Mouse (Mus musculus) gonadal fat pad, adult 2 months (tissue): ENCODE measurements at regions not wholly inside any gene's neighbourhood (a gene's known extent, or its start where the extent isn't known, plus 50 kb on each side); places are given as distances from the start of the nearest gene placed in this dataset.

Experiments
- DNase-seq: peaks from one replicate; pipeline ENCODE4 v3.0.0-alpha.2; 2012; ENCODE audit warnings: low read depth

DNA sequence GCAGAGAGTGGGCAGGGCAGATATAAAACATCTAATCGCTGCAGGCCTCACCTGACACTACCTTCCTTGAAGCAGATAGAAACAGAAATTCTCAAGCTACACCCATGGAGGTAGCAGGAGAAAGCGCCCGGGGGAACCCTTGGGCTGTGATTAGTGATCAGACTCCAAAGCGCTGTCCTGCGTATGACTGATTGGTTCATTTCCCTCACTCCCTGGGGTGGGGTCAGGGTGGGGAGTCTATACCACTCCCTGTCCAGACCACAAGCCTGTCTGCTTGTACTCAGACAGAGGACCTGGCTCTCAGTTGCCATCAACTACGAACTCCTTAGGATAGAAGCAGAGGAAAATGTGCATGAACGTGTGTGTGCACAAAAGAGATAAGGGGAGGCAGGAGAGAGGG, 77.7 kb downstream of the Gm826 start:
- no peak for DNase-seq

DNA sequence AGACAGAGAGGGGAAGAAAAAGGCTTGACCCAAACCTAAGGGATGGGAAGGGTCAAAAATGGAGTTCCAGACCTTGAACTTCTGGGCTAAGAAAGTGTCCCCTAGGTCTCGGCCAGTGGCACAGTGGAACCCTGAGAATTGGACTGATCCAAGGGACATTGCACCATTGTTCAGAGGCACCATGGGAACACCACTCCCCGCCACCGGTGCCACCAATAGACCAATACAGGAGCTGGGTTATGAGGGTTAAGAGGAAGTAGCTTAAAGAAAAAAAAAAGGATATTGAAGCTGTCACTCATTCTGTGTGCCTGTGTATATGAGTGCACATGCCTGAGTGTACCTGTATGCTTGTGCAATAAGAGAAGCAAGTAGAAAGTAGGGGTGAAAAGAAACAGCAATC, 83.7 kb downstream of the Gm826 start:
- DNase-seq: no peak

DNA sequence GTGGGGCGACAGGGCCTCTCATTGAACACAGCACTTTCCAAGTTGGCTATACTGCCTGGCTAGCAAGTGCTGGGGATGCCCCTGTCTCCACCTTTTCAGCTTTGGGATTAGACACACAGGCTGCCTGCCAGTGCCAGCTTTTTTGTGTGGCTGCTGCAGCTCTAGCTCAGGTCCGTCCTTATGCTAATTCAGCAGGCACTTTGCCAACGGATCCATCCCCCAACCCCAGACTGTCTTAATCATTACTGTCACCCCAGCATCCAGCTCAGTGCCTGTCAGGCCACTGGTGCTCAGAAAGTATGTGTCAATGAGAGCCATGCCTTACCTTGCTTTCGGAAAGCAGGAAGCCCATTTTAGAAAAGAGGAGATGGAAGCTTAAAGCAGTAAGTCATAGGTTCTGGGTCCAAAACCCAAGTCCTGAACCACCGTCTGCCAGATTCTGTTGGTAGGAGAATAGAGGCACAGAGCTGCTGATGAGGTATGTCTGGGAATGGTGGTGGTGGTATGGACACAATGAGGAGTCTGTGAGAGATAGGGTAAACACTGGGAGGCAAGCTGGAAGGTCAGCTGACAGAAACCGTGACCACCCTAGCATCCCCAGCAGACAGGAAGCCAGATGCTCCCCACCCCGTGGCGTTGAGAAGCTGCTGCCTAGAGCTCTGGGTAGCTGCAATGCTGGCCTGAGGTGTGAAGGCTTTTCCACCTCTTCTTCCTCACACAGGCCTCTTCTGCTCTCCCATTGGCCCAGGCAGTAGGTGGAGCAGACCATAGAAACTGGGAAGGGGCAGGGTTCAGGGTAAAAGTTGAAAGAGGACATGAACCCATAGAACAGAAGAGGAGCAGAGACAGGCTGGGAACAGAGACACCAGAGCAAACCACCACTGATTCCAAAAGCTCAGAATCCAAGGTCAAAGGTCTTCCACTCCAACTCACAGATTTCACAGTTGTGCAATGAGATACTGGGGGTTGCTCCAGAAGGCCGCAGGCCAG, 84.6 kb downstream of the Gm826 start:
- no peak for DNase-seq

DNA sequence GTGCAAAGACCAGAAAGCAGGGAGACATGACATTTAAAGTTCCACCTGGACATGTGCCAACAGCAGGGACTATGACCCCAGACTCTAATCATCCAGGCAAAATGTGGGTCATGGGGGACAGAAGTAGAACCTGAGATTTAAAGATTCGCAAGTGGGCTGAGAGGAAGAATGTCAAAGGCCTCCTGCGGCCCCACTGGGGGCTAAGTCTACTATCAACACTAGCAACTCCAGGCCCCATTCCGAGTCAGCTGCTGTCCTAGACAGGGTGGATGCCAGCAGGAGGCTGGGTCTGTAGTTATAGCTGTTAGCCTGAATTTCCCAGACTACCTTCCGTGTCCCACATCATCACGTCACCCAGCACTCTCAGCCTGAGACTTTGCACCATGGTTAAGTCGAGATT, 86.7 kb downstream of the Gm826 start:
- DNase-seq: no peak

GRCm38 (mm10) chr2:160246356-160246755, 87.6 kb downstream of the Gm826 start:
- no peak for DNase-seq

GRCm38 (mm10) chr2:160244866-160245265, 89.1 kb downstream of the Gm826 start:
- no peak for DNase-seq

- DNase-seq: no peak
Observed at GRCm38 (mm10) chr2:160240531-160241379, 93.2 kb downstream of the Gm826 start.

GRCm38 (mm10) chr2:160237436-160238104, 96.4 kb downstream of the Gm826 start:
- no peak for DNase-seq

- no peak for DNase-seq
Observed at GRCm38 (mm10) chr2:160236806-160237205, 97.2 kb downstream of the Gm826 start.

DNA sequence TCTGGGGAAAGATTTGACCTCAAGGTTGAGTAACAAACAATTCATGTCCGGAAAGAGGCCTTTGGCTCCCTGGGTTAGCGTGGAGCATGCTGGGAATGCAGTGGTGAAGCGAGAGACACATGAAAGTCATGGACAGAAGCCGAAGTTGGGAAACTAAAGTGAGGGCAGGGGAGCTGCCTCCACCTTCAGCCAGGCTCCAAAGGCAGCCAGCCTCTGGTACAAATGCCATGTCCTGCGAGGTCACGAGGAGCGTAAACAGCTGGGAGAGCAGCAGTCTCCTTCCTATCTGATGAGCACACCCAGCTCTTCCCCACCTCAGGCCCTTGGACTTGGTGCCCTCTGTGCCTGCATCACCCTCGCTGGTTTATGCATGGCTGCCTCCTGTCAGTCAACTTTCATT, 103.2 kb downstream of the Gm826 start:
- no peak for DNase-seq

GRCm38 (mm10) chr2:160228331-160229035, 105.5 kb downstream of the Gm826 start:
- DNase-seq: no peak

DNA sequence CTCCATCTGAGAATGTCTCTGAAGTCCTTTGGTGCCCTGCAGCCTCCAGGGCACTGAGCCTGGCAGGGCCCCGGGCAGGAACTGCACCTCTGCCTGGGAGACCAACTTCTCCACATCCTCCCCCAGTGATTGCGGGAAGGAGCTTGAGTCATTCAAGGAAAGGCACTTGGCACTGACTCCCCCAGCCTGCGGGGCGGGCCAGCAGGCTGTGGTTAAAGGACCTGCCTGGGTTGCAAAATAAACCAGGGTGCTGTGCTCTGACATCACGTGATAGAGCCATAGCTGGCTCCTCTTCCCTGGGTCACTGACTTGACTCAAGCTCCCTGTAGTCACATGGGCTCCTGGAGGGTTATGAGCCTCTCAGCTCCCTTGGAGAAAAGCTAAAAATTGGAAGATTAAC, 108.5 kb downstream of the Gm826 start:
- no peak for DNase-seq

DNA sequence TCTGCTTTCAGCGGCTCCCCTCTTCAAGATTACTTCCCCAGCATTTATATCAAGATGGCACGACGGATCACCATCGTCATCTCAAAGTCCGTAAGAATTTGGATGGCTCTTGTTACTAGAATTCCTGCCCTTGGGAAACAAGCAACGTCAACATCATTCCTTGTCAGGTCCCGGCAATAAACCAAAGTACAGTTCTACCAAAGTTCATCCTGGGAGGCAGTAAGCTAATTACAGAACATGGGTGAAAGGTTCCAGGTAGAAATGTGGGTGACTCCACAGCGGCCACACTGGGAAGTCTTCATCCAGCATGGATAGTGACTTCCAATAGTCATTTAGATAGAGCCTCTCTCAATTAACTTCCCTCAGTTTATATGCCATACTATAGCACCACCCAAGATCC, 110.6 kb downstream of the Gm826 start:
- no peak for DNase-seq

DNA sequence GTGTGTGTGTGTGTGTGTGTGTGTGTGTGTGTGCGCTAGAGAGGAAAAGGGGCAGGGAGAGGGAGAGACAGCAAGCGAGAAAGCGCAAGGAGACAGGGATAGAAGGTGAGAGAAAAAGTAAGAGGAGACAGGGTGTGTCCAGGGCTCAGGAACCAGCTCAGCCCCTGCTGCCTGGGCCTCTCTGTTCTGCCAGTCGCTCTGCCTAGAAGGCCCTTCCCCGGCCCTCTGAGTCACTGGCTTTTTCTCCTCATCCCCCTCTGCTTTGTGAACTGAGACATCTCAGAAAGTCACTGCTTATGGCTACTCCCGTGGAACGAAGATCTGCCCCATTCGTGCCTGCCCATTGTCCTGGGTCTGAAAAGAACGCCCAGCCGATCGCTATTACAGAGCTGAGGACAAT, 112.2 kb downstream of the Gm826 start:
- no peak for DNase-seq

DNA sequence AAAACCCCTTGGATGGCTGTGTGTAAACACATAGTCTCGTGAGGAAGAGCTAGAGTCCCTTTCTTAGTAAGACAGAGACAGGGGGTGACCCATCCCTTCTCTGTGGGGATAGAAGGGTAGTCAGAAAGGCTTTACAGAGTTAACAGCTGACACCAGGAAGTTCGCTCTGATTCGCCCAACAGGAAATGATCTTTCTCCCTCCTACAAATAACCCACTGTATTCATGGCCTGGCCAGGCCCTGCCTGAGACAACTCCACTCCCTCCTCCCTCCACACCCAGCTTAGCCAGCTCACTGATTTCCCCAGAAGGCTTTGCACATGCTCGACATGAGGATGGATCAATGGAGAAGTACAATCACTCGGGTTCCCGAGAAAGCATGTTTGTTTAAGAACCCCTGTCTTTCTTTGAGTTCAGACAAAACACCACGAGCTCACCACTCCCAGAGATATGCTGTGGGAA, 113.4 kb downstream of the Gm826 start:
- no peak for DNase-seq

DNA sequence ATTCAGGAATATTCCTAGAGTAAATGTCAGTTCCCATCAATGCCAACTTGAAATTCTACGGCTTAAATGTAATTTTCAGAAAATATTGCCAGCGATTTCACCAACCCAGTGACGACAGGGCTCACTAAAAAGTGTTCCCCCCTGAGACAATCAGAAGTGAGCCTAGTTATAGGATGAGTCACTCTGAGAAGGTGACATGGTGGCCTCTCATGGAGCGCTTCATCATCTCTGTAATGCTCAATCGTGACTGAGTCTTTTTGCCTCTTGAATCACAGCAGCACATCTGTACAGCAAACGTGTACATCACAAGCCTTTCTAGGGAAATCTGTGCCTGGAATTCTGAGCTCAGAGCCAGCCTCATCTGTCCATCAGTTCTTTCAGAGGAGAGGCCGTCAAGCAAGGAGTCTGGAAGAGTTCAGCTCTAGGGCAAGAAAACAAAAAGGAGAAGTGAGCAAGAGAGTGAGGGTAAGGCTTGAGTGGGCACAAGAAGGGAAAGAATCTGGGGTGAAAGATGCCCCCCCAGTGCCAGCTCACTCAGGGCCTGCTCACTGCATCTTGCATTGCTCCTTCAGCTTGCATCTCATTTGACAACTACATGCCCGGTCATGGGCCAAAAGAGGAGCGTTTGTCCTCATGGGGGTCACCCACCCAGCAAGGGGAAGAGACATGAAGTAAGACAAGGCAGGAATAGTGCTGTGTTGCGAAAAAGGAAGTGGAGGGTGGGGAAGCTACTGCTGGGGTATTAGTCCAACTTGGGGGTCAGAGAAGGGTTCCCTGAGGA, 119.7 kb downstream of the Gm826 start:
- DNase-seq: no peak

- no peak for DNase-seq
Observed at GRCm38 (mm10) chr2:160210507-160210906, 123.5 kb downstream of the Gm826 start.

DNA sequence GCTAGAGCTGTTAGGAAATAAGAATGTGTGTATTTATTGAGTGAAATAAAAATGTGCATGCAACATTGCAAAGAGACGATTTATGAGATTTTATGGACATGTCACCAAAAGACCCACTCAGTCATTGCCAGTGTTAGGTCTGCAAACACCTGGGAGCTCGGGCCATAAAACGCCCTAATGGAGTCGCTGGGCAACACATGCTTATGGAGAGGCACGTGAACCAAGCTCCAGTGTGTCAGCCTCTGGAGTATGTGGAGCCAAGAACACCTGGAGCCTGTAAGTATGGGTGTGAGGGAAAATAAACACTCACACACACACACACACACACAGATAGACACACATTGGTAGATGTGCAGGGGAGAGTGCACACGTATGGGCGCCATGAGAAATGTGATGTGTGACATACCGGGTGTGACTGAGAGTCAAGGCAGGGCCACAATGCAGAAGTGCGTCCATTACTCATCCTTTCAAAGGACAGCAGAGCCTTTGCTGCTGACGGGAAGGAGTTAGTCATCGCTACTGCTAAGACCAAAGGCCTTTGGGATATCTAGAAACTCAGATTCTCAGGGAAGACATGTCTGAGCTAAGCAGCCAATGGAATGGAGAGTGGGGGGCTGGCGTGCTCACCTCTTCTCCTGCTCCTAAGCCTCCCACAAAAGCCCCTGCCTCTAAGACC, 124.2 kb downstream of the Gm826 start:
- no peak for DNase-seq

GRCm38 (mm10) chr2:160208295-160208694, 125.7 kb downstream of the Gm826 start:
- DNase-seq: no peak

GRCm38 (mm10) chr2:160207226-160207625, 126.7 kb downstream of the Gm826 start:
- no peak for DNase-seq
